Mouse (Mus musculus) cerebellum, adult 9-11 months (tissue): ENCODE data around the gene Aim2.
"Not testable (repeated sequence)": the region's sequence is repeated elsewhere in the genome, so short reads cannot be mapped to it uniquely, and the experiment has no call there.

Experiments
- DNase-seq: peaks from one replicate; pipeline ENCODE4 v3.0.0; 2022

Gene Aim2

GRCm38 (mm10) chr1:173481182-173481574 lies 130.5 kb downstream of the Aim2 start:
- DNase-seq, result not testable (repeated sequence)

DNA sequence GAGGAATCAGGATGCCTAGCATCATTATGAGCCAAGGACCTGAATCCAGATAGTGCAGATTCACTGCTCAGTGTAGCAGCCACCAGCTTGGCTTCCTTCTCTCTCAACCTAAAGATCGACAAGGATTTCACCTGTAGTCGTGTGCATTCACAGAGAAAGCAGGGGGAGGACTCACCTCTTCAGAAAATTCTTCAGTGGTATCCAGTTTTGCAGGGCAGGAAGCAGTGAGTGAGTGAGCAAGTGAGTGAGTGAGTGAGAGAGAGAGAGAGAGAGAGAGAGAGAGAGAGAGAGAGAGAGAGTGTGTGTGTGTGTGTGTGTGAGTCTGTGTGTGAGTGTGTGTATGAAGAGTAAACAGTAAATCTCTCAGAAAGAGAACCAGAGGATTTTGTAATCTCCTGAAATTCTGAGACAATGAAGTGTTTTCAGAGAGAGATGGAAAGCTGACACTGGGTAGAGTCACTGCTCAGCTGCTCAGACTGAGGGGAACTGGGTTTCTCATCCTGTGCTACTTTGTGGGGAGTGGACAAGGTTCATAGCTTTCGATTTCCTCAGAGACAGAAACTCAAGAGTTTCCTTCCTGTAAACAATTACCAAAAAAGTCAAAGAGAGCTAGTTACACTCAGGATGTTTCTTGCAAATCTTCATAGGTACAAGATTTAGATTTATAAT lies 140.3 kb downstream of the Aim2 start, which contains the start of gene Ifi206:
Gene Ifi206 (minus strand): TSS at position 230 of the 669 bp plus-strand sequence.
- not testable (repeated sequence) for DNase-seq

GRCm38 (mm10) chr1:173491483-173491882 lies 140.8 kb downstream of the Aim2 start:
- DNase-seq, result not testable (repeated sequence)

- not testable (repeated sequence) for DNase-seq
Measured at GRCm38 (mm10) chr1:173510595-173510994, 159.9 kb downstream of the Aim2 start.
